Mouse (Mus musculus): ENCODE measurements around the gene Rhoq. TPM values are rescaled to one million over a fixed set of nuclear protein-coding genes. Genes with fewer than 3 reads are reported as not detected.
A peak's percentile ranks its signal among the peaks of the same experiment; 100 is the strongest.

The Rhoq gene
- total RNA-seq, 2 experiments from 2014 or later = 29.5 to 43.8 TPM

- DNase-seq (ENCODE audit: low spot score in 2 of 2) = no peak
- intact Hi-C loops (cut with DNase I) = loop anchor here (5.0 kb wide), 3 partner anchors 66 to 146 kb away; partner anchors contain the start of genes Cript, Pigf and Socs5
These were observed 1.5 kb upstream of the Rhoq start for GRCm38 (mm10) chr17:86961301-86961841.

GRCm38 (mm10) chr17:86962297-86962893 lies 487 bp upstream of the Rhoq start:
- intact Hi-C loops (cut with DNase I) = loop anchor here (2.0 to 5.0 kb wide), 4 partner anchors 26 to 145 kb away; partner anchors contain the start of genes Cript, Pigf and Socs5

GRCm38 (mm10) chr17:86963586-86963902 lies 662 bp downstream of the Rhoq start:
- intact Hi-C loops (cut with DNase I) = loop anchor here (2.0 to 5.0 kb wide), 4 partner anchors 27 to 144 kb away; partner anchors contain the start of genes Cript, Pigf and Socs5
- no peak for DNase-seq (ENCODE audit: low spot score in 2 of 2)

More at GRCm38 (mm10) chr17:86962297-86962893, 487 bp upstream of the Rhoq start:
- DNase-seq (ENCODE audit: low spot score in 2 of 2) = peak; percentile 79 to 88

- DNase-seq (ENCODE audit: low spot score in 2 of 2) = no peak
- intact Hi-C loops (cut with DNase I) = loop anchor here (5.0 kb wide), 3 partner anchors 63 to 143 kb away; partner anchors contain the start of genes Cript, Pigf and Socs5
These were observed 1.2 kb downstream of the Rhoq start for GRCm38 (mm10) chr17:86964041-86964440.

- peak; percentile 71 to 85 for DNase-seq (ENCODE audit: low spot score in 2 of 2)
- intact Hi-C loops (cut with DNase I) = loop anchor here (5.0 kb wide), 3 partner anchors 63 to 143 kb away; partner anchors contain the start of genes Cript, Pigf and Socs5
These were observed 1.6 kb downstream of the Rhoq start for GRCm38 (mm10) chr17:86964502-86964901.

GRCm38 (mm10) chr17:86965121-86965520 lies 2.2 kb downstream of the Rhoq start:
- intact Hi-C loops (cut with DNase I) = no loop called here
- no peak for DNase-seq (ENCODE audit: low spot score in 2 of 2)

GRCm38 (mm10) chr17:86966040-86966439 lies 3.2 kb downstream of the Rhoq start:
- no peak for DNase-seq (ENCODE audit: low spot score in 2 of 2)
- intact Hi-C loops (cut with DNase I) = no loop called here

- peak in 1 of 2 experiments; percentile 58 for DNase-seq (ENCODE audit: low spot score in 2 of 2)
- intact Hi-C loops (cut with DNase I) = no loop called here
These were observed 4.2 kb downstream of the Rhoq start for GRCm38 (mm10) chr17:86967048-86967447.

- intact Hi-C loops (cut with DNase I) = no loop called here
- DNase-seq (ENCODE audit: low spot score in 2 of 2) = no peak
These were observed 4.9 kb downstream of the Rhoq start for GRCm38 (mm10) chr17:86967536-86968525.

GRCm38 (mm10) chr17:86968581-86968980 lies 5.7 kb downstream of the Rhoq start:
- intact Hi-C loops (cut with DNase I) = no loop called here
- no peak for DNase-seq (ENCODE audit: low spot score in 2 of 2)

GRCm38 (mm10) chr17:86969582-86969981 lies 6.7 kb downstream of the Rhoq start:
- no peak for DNase-seq (ENCODE audit: low spot score in 2 of 2)
- intact Hi-C loops (cut with DNase I) = no loop called here

GRCm38 (mm10) chr17:86970026-86970750 lies 7.3 kb downstream of the Rhoq start:
- intact Hi-C loops (cut with DNase I) = no loop called here
- no peak for DNase-seq (ENCODE audit: low spot score in 2 of 2)

GRCm38 (mm10) chr17:86971036-86971435 lies 8.2 kb downstream of the Rhoq start:
- DNase-seq (ENCODE audit: low spot score in 2 of 2) = no peak
- intact Hi-C loops (cut with DNase I) = no loop called here

GRCm38 (mm10) chr17:86971860-86972259 lies 9.0 kb downstream of the Rhoq start:
- intact Hi-C loops (cut with DNase I) = no loop called here
- DNase-seq (ENCODE audit: low spot score in 2 of 2) = no peak

GRCm38 (mm10) chr17:86973097-86973496 lies 10.2 kb downstream of the Rhoq start:
- DNase-seq (ENCODE audit: low spot score in 2 of 2) = no peak
- intact Hi-C loops (cut with DNase I) = no loop called here

- no peak for DNase-seq (ENCODE audit: low spot score in 2 of 2)
- intact Hi-C loops (cut with DNase I) = no loop called here
These were observed 13.5 kb downstream of the Rhoq start for GRCm38 (mm10) chr17:86976387-86976786.

- intact Hi-C loops (cut with DNase I) = no loop called here
- DNase-seq (ENCODE audit: low spot score in 2 of 2) = no peak
These were observed 15.6 kb downstream of the Rhoq start for GRCm38 (mm10) chr17:86978496-86978895.

- intact Hi-C loops (cut with DNase I) = no loop called here
- no peak for DNase-seq (ENCODE audit: low spot score in 2 of 2)
These were observed 18.3 kb downstream of the Rhoq start for GRCm38 (mm10) chr17:86981205-86981604.

- intact Hi-C loops (cut with DNase I) = no loop called here
- no peak for DNase-seq (ENCODE audit: low spot score in 2 of 2)
These were observed 18.8 kb downstream of the Rhoq start for GRCm38 (mm10) chr17:86981701-86982100.
